Mouse (Mus musculus) E14TG2a.4 (cell line): Measurements from ENCODE around the gene Cdk15.

Experiments used
- CTCF ChIP-seq: conservative IDR thresholded peaks from 2 replicates; pipeline ENCODE4 v1.5.1; 2014; ENCODE audit warnings: low read length
- NANOG ChIP-seq: IDR thresholded peaks from 2 replicates; pipeline ENCODE4 v1.6.1; 2014; ENCODE audit warnings: borderline replicate concordance, low read length, mixed read lengths
- POU5F1 ChIP-seq: IDR thresholded peaks from 2 replicates; pipeline ENCODE4 v1.6.1; 2014; ENCODE audit warnings: low read length, borderline replicate concordance

- TF ChIP-seq CTCF = no peak
- no peak for TF ChIP-seq POU5F1
- no peak for TF ChIP-seq NANOG
These were observed 98.7 kb downstream of the Cdk15 start for GRCm38 (mm10) chr1:59355440-59355839.
